Mouse (Mus musculus): ENCODE measurements around the gene Mapk3. TPM values are rescaled to one million over a fixed set of nuclear protein-coding genes. Genes with fewer than 3 reads are reported as not detected.

The Mapk3 gene
- polyA plus RNA-seq, 1 experiment: 126 TPM

- Histone ChIP-seq H3ac (ENCODE audit: control insufficient read depth, insufficient read length) (no peak overlapping the region), H3K27me3 (ENCODE audit: control insufficient read depth, insufficient read depth, insufficient read length) (no peaks in the 10 kb centered on the region), H3K4me3 (no peak overlapping the region), H3K36me3 (ENCODE audit: control insufficient read depth, insufficient read depth) (no peaks in the 10 kb centered on the region), H3K79me2 (ENCODE audit: control insufficient read depth, insufficient read depth) (no peaks in the 10 kb centered on the region), H3K4me2 (ENCODE audit: low read depth) (no peak overlapping the region)
- TF ChIP-seq TCF12 (IDR thresholded peaks at IDR 0.05; ENCODE audit: insufficient read depth, poor library complexity, severe bottlenecking) (no peak), REST (IDR thresholded peaks at IDR 0.05; ENCODE audit: insufficient read depth, insufficient read length) (no peak), USF1 (IDR thresholded peaks at IDR 0.05; ENCODE audit: low read depth) (no peak), E2F4 (IDR thresholded peaks at IDR 0.05; ENCODE audit: insufficient read depth) (no peak), MAX (IDR thresholded peaks at IDR 0.05; ENCODE audit: low read depth) (no peak), MYOD1 (IDR thresholded peaks at IDR 0.05; ENCODE audit: control insufficient read depth in 1 of 3, insufficient read length in 2 of 3, low read depth in 2 of 3) (no peak), SRF (IDR thresholded peaks at IDR 0.05; ENCODE audit: control insufficient read depth, insufficient read length, low read depth) (no peak), POLR2A (IDR thresholded peaks at IDR 0.05; ENCODE audit: insufficient read length, low read depth) (no peak), TCF3 (IDR thresholded peaks at IDR 0.05; ENCODE audit: insufficient read length, low read depth) (no peak), POLR2AphosphoS2 (IDR thresholded peaks at IDR 0.05; ENCODE audit: insufficient read length, low read depth) (no peak), MYOG (IDR thresholded peaks at IDR 0.05; ENCODE audit: control insufficient read depth in 1 of 3, insufficient read depth in 1 of 3, insufficient read length in 2 of 3, low read depth in 2 of 3) (no peak), CEBPB (IDR thresholded peaks at IDR 0.05; ENCODE audit: insufficient read depth, poor library complexity, severe bottlenecking) (no peak)
Measured at GRCm38 (mm10) chr7:126741452-126741851, 17.9 kb upstream of the Mapk3 start.

- TF ChIP-seq POLR2AphosphoS2 (IDR thresholded peaks at IDR 0.05; ENCODE audit: insufficient read length, low read depth) (no peak), MYOD1 (IDR thresholded peaks at IDR 0.05; ENCODE audit: control insufficient read depth in 1 of 3, insufficient read length in 2 of 3, low read depth in 2 of 3) (no peak), MYOG (IDR thresholded peaks at IDR 0.05; ENCODE audit: control insufficient read depth in 1 of 3, insufficient read depth in 1 of 3, insufficient read length in 2 of 3, low read depth in 2 of 3) (no peak), MAX (IDR thresholded peaks at IDR 0.05; ENCODE audit: low read depth) (no peak), SRF (IDR thresholded peaks at IDR 0.05; ENCODE audit: control insufficient read depth, insufficient read length, low read depth) (no peak), E2F4 (IDR thresholded peaks at IDR 0.05; ENCODE audit: insufficient read depth) (no peak), TCF3 (IDR thresholded peaks at IDR 0.05; ENCODE audit: insufficient read length, low read depth) (no peak), TCF12 (IDR thresholded peaks at IDR 0.05; ENCODE audit: insufficient read depth, poor library complexity, severe bottlenecking) (no peak), POLR2A (IDR thresholded peaks at IDR 0.05; ENCODE audit: insufficient read length, low read depth) (no peak), REST (IDR thresholded peaks at IDR 0.05; ENCODE audit: insufficient read depth, insufficient read length) (no peak), CEBPB (IDR thresholded peaks at IDR 0.05; ENCODE audit: insufficient read depth, poor library complexity, severe bottlenecking) (no peak), USF1 (IDR thresholded peaks at IDR 0.05; ENCODE audit: low read depth) (no peak)
- H3K4me3 ChIP-seq: no peak overlapping the region
Measured at GRCm38 (mm10) chr7:126741964-126742482, 17.4 kb upstream of the Mapk3 start.

GRCm38 (mm10) chr7:126746066-126746465, 13.3 kb upstream of the Mapk3 start:
- TF ChIP-seq MYOD1 (IDR thresholded peaks at IDR 0.05; ENCODE audit: control insufficient read depth in 1 of 3, insufficient read length in 2 of 3, low read depth in 2 of 3): no peak
- no peak for TF ChIP-seq TCF12 (IDR thresholded peaks at IDR 0.05; ENCODE audit: insufficient read depth, poor library complexity, severe bottlenecking)
- no peak for TF ChIP-seq MAX (IDR thresholded peaks at IDR 0.05; ENCODE audit: low read depth)
- TF ChIP-seq POLR2A (IDR thresholded peaks at IDR 0.05; ENCODE audit: insufficient read length, low read depth): no peak
- TF ChIP-seq POLR2AphosphoS2 (IDR thresholded peaks at IDR 0.05; ENCODE audit: insufficient read length, low read depth): no peak
- no peak for TF ChIP-seq E2F4 (IDR thresholded peaks at IDR 0.05; ENCODE audit: insufficient read depth)
- TF ChIP-seq SRF (IDR thresholded peaks at IDR 0.05; ENCODE audit: control insufficient read depth, insufficient read length, low read depth): no peak
- no peak for TF ChIP-seq REST (IDR thresholded peaks at IDR 0.05; ENCODE audit: insufficient read depth, insufficient read length)
- TF ChIP-seq CEBPB (IDR thresholded peaks at IDR 0.05; ENCODE audit: insufficient read depth, poor library complexity, severe bottlenecking): no peak
- no peak for TF ChIP-seq USF1 (IDR thresholded peaks at IDR 0.05; ENCODE audit: low read depth)
- TF ChIP-seq TCF3 (IDR thresholded peaks at IDR 0.05; ENCODE audit: insufficient read length, low read depth): no peak
- TF ChIP-seq MYOG (IDR thresholded peaks at IDR 0.05; ENCODE audit: control insufficient read depth in 1 of 3, insufficient read depth in 1 of 3, insufficient read length in 2 of 3, low read depth in 2 of 3): no peak
- Histone ChIP-seq H3K36me3 (ENCODE audit: control insufficient read depth, insufficient read depth) (no peaks in the 10 kb centered on the region), H3K4me3 (no peak overlapping the region), H3K27me3 (ENCODE audit: control insufficient read depth, insufficient read depth, insufficient read length) (no peaks in the 10 kb centered on the region), H3ac (ENCODE audit: control insufficient read depth, insufficient read length) (no peak overlapping the region), H3K4me2 (ENCODE audit: low read depth) (no peak overlapping the region), H3K79me2 (ENCODE audit: control insufficient read depth, insufficient read depth) (no peaks in the 10 kb centered on the region)

More at GRCm38 (mm10) chr7:126741964-126742482, 17.4 kb upstream of the Mapk3 start:
- H3K79me2 ChIP-seq (ENCODE audit: control insufficient read depth, insufficient read depth): no peaks in the 10 kb centered on the region
- no peak overlapping the region for H3ac ChIP-seq (ENCODE audit: control insufficient read depth, insufficient read length)
- no peaks in the 10 kb centered on the region for H3K27me3 ChIP-seq (ENCODE audit: control insufficient read depth, insufficient read depth, insufficient read length)
- H3K36me3 ChIP-seq (ENCODE audit: control insufficient read depth, insufficient read depth): no peaks in the 10 kb centered on the region
- no peak overlapping the region for H3K4me2 ChIP-seq (ENCODE audit: low read depth)

GRCm38 (mm10) chr7:126746798-126747197, 12.6 kb upstream of the Mapk3 start:
- Histone ChIP-seq H3ac (ENCODE audit: control insufficient read depth, insufficient read length) (no peak overlapping the region), H3K4me2 (ENCODE audit: low read depth) (no peak overlapping the region), H3K36me3 (ENCODE audit: control insufficient read depth, insufficient read depth) (no peaks in the 10 kb centered on the region), H3K4me3 (no peak overlapping the region), H3K79me2 (ENCODE audit: control insufficient read depth, insufficient read depth) (no peaks in the 10 kb centered on the region), H3K27me3 (ENCODE audit: control insufficient read depth, insufficient read depth, insufficient read length) (no peaks in the 10 kb centered on the region)
- TF ChIP-seq MYOG (IDR thresholded peaks at IDR 0.05; ENCODE audit: control insufficient read depth in 1 of 3, insufficient read depth in 1 of 3, insufficient read length in 2 of 3, low read depth in 2 of 3): no peak
- TF ChIP-seq MYOD1 (IDR thresholded peaks at IDR 0.05; ENCODE audit: control insufficient read depth in 1 of 3, insufficient read length in 2 of 3, low read depth in 2 of 3): no peak
- no peak for TF ChIP-seq E2F4 (IDR thresholded peaks at IDR 0.05; ENCODE audit: insufficient read depth)
- no peak for TF ChIP-seq POLR2A (IDR thresholded peaks at IDR 0.05; ENCODE audit: insufficient read length, low read depth)
- no peak for TF ChIP-seq TCF12 (IDR thresholded peaks at IDR 0.05; ENCODE audit: insufficient read depth, poor library complexity, severe bottlenecking)
- no peak for TF ChIP-seq SRF (IDR thresholded peaks at IDR 0.05; ENCODE audit: control insufficient read depth, insufficient read length, low read depth)
- no peak for TF ChIP-seq REST (IDR thresholded peaks at IDR 0.05; ENCODE audit: insufficient read depth, insufficient read length)
- no peak for TF ChIP-seq POLR2AphosphoS2 (IDR thresholded peaks at IDR 0.05; ENCODE audit: insufficient read length, low read depth)
- TF ChIP-seq MAX (IDR thresholded peaks at IDR 0.05; ENCODE audit: low read depth): no peak
- no peak for TF ChIP-seq CEBPB (IDR thresholded peaks at IDR 0.05; ENCODE audit: insufficient read depth, poor library complexity, severe bottlenecking)
- no peak for TF ChIP-seq TCF3 (IDR thresholded peaks at IDR 0.05; ENCODE audit: insufficient read length, low read depth)
- TF ChIP-seq USF1 (IDR thresholded peaks at IDR 0.05; ENCODE audit: low read depth): no peak

Data from myocyte (in vitro differentiated cells).